Mouse (Mus musculus): Measurements from ENCODE around the gene Fam234b. TPM values are rescaled to one million over a fixed set of nuclear protein-coding genes. Genes with fewer than 3 reads are reported as not detected.

Fam234b gene
- polyA plus RNA-seq, 1 experiment from 2014 or later: 42.4 TPM

- WGBS: 62% methylated on average over 6 of the region's 6 CpGs
- Histone ChIP-seq H3K36me3 (ENCODE audit: control insufficient read depth, insufficient read depth, low read length) (no peaks in the 10 kb centered on the region), H3K9ac (ENCODE audit: low read length) (no peak overlapping the region), H3K4me2 (ENCODE audit: low read length) (no peak overlapping the region), H3K27ac (ENCODE audit: low read depth) (no peak overlapping the region), H3K9me3 (ENCODE audit: control insufficient read depth, low read length) (no peaks in the 10 kb centered on the region), H3K4me1 (replicated peaks; ENCODE audit: control insufficient read depth, insufficient read depth, low read length) (no peaks in the 10 kb centered on the region), H3K4me3 (ENCODE audit: low read depth, low read length) (no peak overlapping the region), H3K27me3 (replicated peaks; ENCODE audit: control insufficient read depth, insufficient read depth, low read length) (no peaks in the 10 kb centered on the region)
- DNase-seq (ENCODE audit: low spot score) (no peak), ATAC-seq (replicated peaks; ENCODE audit: low FRiP score, low TSS enrichment, low read depth) (no peak)
Observed at GRCm38 (mm10) chr6:135294150-135294549, 96.4 kb downstream of the Fam234b start.

Other genes with a start within 250 kb of the Fam234b start
- 3.2 and 3.9 TPM in 2 replicates for gene Apold1, start 216.3 kb upstream of the Fam234b start, polyA plus RNA-seq (2014; fragmentation: Nextera tagmentation; extraction: Ambion mirVana)
- gene Ddx47, start 186.4 kb upstream of the Fam234b start, polyA plus RNA-seq (2014; fragmentation: Nextera tagmentation; extraction: Ambion mirVana): 103 and 115 TPM in 2 replicates
- 9.1 and 9.3 TPM in 2 replicates for gene Gprc5a, start 132.3 kb upstream of the Fam234b start, polyA plus RNA-seq (2014; fragmentation: Nextera tagmentation; extraction: Ambion mirVana)
- not detected in 2 replicates for gene Gprc5d, start 79.7 kb upstream of the Fam234b start, polyA plus RNA-seq (2014; fragmentation: Nextera tagmentation; extraction: Ambion mirVana)
- gene Hebp1, start within 50 bp of the Fam234b start, polyA plus RNA-seq (2014; fragmentation: Nextera tagmentation; extraction: Ambion mirVana): 13.9 and 14.7 TPM in 2 replicates
- gene Gsg1, start 56.4 kb downstream of the Fam234b start, polyA plus RNA-seq (2014; fragmentation: Nextera tagmentation; extraction: Ambion mirVana): 0.70 and 1.6 TPM in 2 replicates
- 0.13 and 0.32 TPM in 2 replicates for gene Pbp2, start 112.4 kb downstream of the Fam234b start, polyA plus RNA-seq (2014; fragmentation: Nextera tagmentation; extraction: Ambion mirVana)
- gene Emp1, start 164.6 kb downstream of the Fam234b start, polyA plus RNA-seq (2014; fragmentation: Nextera tagmentation; extraction: Ambion mirVana): 12.7 and 15.2 TPM in 2 replicates